Mouse (Mus musculus) E14TG2a.4 (cell line): Measurements from ENCODE around the gene Zic1.

Experiments
- H3K27me3 ChIP-seq: 2 replicates; pipeline ENCODE4 v1.6.1; 2014; ENCODE audit warnings: low read length, control low read depth; ENCODE audit not compliant: insufficient read depth
- H3K36me3 ChIP-seq: 2 replicates; pipeline ENCODE4 v1.6.1; 2014; ENCODE audit warnings: low read length, control low read depth; ENCODE audit not compliant: insufficient read depth
- H3K4me1 ChIP-seq: replicated peaks from 2 replicates; pipeline ENCODE4 v1.6.1; 2014; ENCODE audit warnings: low read depth, low read length, control low read depth
- H3K4me3 ChIP-seq: replicated peaks from 2 replicates; pipeline ENCODE4 v1.5.1; 2014; ENCODE audit warnings: mild to moderate bottlenecking, low read length
- H3K9me3 ChIP-seq: 2 replicates; pipeline ENCODE4 v1.6.1; 2014; ENCODE audit warnings: low read length, control low read depth
- CTCF ChIP-seq: conservative IDR thresholded peaks from 2 replicates; pipeline ENCODE4 v1.5.1; 2014; ENCODE audit warnings: low read length
- NANOG ChIP-seq: IDR thresholded peaks from 2 replicates; pipeline ENCODE4 v1.6.1; 2014; ENCODE audit warnings: borderline replicate concordance, low read length, mixed read lengths
- POU5F1 ChIP-seq: IDR thresholded peaks from 2 replicates; pipeline ENCODE4 v1.6.1; 2014; ENCODE audit warnings: low read length, borderline replicate concordance

Gene Zic1

GRCm38 (mm10) chr9:91353551-91354433 lies 11.8 kb downstream of the Zic1 start:
- Histone ChIP-seq H3K27me3 (peaks cover 76% of the 10 kb centered on the region), H3K4me3 (no peak overlapping the region), H3K4me1 (peaks cover 24% of the 10 kb centered on the region), H3K9me3 (no peaks in the 10 kb centered on the region), H3K36me3 (no peaks in the 10 kb centered on the region)
- no peak for TF ChIP-seq NANOG

DNA sequence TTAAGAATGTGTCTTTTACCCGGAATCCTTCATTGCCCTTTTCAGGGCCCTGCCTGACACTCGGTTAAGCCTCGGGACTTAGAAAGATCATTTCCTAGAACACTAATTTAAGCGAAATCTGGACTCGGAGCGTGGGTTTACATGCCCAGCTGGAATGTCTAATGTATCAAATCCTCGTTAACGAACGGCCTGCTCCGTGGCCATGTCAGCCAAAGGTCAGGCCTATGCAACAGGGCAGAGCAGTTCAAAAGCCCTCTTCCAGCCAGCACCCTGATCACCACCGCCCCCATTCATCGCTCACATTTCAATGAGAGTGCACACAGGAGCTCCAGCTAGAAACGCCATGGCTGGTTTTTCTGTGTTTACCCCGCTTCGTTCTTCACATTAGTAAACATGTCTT lies 12.8 kb downstream of the Zic1 start:
- H3K27me3 ChIP-seq, result peaks cover 71% of the 10 kb centered on the region
- H3K36me3 ChIP-seq, result no peaks in the 10 kb centered on the region
- TF ChIP-seq POU5F1, result no peak
- peaks cover 24% of the 10 kb centered on the region for H3K4me1 ChIP-seq
- H3K4me3 ChIP-seq, result no peak overlapping the region
- no peaks in the 10 kb centered on the region for H3K9me3 ChIP-seq

GRCm38 (mm10) chr9:91351961-91352411 lies 13.6 kb downstream of the Zic1 start:
- H3K4me3 ChIP-seq, result no peak overlapping the region
- H3K4me1 ChIP-seq, result peaks cover 24% of the 10 kb centered on the region
- TF ChIP-seq POU5F1, result no peak
- TF ChIP-seq NANOG, result no peak
- no peak for TF ChIP-seq CTCF
- H3K27me3 ChIP-seq, result peaks cover 66% of the 10 kb centered on the region
- H3K9me3 ChIP-seq, result no peaks in the 10 kb centered on the region
- H3K36me3 ChIP-seq, result no peaks in the 10 kb centered on the region

- Histone ChIP-seq H3K9me3 (no peaks in the 10 kb centered on the region), H3K4me3 (no peak overlapping the region), H3K27me3 (peaks cover 59% of the 10 kb centered on the region), H3K4me1 (peaks cover 24% of the 10 kb centered on the region), H3K36me3 (no peaks in the 10 kb centered on the region)
- TF ChIP-seq NANOG, result no peak
Measured at GRCm38 (mm10) chr9:91351361-91351760, 14.2 kb downstream of the Zic1 start.

GRCm38 (mm10) chr9:91350861-91351291 lies 14.7 kb downstream of the Zic1 start:
- TF ChIP-seq CTCF, result no peak
- TF ChIP-seq POU5F1, result no peak
- no peak for TF ChIP-seq NANOG

DNA sequence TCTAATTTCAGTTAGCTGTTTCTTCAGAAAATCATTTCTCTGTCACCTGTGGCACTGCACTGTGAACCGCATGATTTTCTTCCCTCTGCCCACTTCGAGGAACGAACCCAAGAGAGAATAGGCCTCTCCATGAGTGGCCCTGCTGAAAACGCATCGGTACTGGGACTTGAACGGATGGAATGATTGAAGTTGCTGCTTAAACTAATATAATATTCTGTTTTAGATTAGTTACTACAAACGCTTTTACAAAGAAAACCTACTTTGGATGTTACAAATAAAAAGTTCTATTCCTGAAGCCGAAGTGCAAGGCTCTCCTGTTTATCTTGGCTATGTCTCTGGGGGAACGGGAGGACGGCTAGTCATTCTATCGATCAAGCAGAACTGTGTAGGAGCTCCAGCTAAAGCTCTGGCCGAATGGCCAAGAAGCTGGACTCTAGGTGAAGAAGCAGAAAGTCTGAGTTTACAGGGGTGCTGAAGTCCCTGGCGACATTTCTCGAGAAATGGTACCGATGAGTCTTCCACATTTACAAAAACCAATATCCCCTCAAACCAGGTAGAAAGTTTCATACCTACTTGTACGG lies 15.3 kb downstream of the Zic1 start:
- no peak for TF ChIP-seq NANOG
- TF ChIP-seq CTCF, result no peak
- TF ChIP-seq POU5F1, result no peak
- Histone ChIP-seq H3K9me3 (no peaks in the 10 kb centered on the region), H3K4me1 (peaks cover 19% of the 10 kb centered on the region), H3K36me3 (no peaks in the 10 kb centered on the region), H3K4me3 (peak overlapping the region; percentile 45), H3K27me3 (peaks cover 51% of the 10 kb centered on the region)

More at GRCm38 (mm10) chr9:91350861-91351291, 14.7 kb downstream of the Zic1 start:
- H3K36me3 ChIP-seq, result no peaks in the 10 kb centered on the region
- peaks cover 22% of the 10 kb centered on the region for H3K4me1 ChIP-seq
- H3K4me3 ChIP-seq, result peak overlapping the region; percentile 45
- H3K27me3 ChIP-seq, result peaks cover 55% of the 10 kb centered on the region
- H3K9me3 ChIP-seq, result no peaks in the 10 kb centered on the region

- Histone ChIP-seq H3K36me3 (no peaks in the 10 kb centered on the region), H3K9me3 (no peaks in the 10 kb centered on the region), H3K4me1 (peaks cover 11% of the 10 kb centered on the region), H3K4me3 (no peak overlapping the region), H3K27me3 (peaks cover 36% of the 10 kb centered on the region)
- TF ChIP-seq POU5F1 (no peak), NANOG (no peak), CTCF (no peak)
Measured at GRCm38 (mm10) chr9:91348746-91349145, 16.9 kb downstream of the Zic1 start.

DNA sequence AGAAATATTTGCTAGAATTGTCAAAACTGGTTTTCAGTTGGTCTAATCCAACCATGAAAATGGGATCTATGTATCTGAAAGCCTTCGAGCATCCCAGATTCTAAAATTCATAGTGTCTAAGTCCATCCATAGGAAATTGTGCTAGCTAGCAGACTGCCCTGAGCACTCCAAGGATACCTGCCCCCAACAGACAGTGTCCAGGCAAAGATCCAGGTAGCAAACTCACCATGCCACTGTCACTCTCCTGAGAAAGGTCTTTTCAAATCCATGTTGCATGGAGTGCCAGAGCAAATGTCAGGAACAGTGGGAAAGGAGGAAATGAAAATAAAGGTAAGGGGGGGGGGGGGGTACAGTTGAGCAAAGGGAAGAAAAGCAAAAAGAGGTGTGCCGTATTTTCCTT lies 18.0 kb downstream of the Zic1 start:
- H3K4me1 ChIP-seq, result peaks cover 7% of the 10 kb centered on the region; the same call in 1 of the 2 replicates
- H3K36me3 ChIP-seq, result no peaks in the 10 kb centered on the region
- TF ChIP-seq NANOG (no peak), POU5F1 (no peak), CTCF (no peak)
- H3K9me3 ChIP-seq, result no peaks in the 10 kb centered on the region
- H3K27me3 ChIP-seq, result peaks cover 24% of the 10 kb centered on the region
- H3K4me3 ChIP-seq, result no peak overlapping the region
